Mouse (Mus musculus) neural tube, embryonic 14.5 days (tissue): ENCODE data around the gene Uvssa. TPM values are rescaled to one million over a fixed set of nuclear protein-coding genes. Genes with fewer than 3 reads are reported as not detected.
A peak's percentile ranks its signal among the peaks of the same experiment; 100 is the strongest.

ENCODE experiments used
- ATAC-seq: fragments of 200-750 bp; cut with Nextera tagmentation; 2 replicates; pipeline ENCODE4 v1.8.0; 2017; ENCODE audit warnings: low read depth, mild to moderate bottlenecking, moderate TSS enrichment, moderate library complexity
- H3K27ac ChIP-seq: fragments of 300-500 bp; sonication (generic); 2 replicates; pipeline ENCODE4 v1.5.1; 2014; ENCODE audit warnings: low read depth, mild to moderate bottlenecking, control low read depth, low read length, moderate library complexity, mixed read lengths
- H3K27me3 ChIP-seq: fragments of 300-500 bp; sonication (generic); 2 replicates; pipeline ENCODE4 v1.6.1; 2014; ENCODE audit warnings: low read length; ENCODE audit not compliant: control insufficient read depth, insufficient read depth
- H3K36me3 ChIP-seq: fragments of 300-500 bp; sonication (generic); 2 replicates; pipeline ENCODE4 v1.6.1; 2014; ENCODE audit warnings: low read length, mixed read lengths; ENCODE audit not compliant: control insufficient read depth, insufficient read depth
- H3K4me1 ChIP-seq: fragments of 300-500 bp; sonication (generic); 2 replicates; pipeline ENCODE4 v1.6.1; 2014; ENCODE audit warnings: low read length; ENCODE audit not compliant: control insufficient read depth, insufficient read depth
- H3K4me2 ChIP-seq: fragments of 300-500 bp; sonication (generic); 2 replicates; pipeline ENCODE4 v1.6.1; 2014; ENCODE audit warnings: mild to moderate bottlenecking, low read depth, low read length, control low read depth
- H3K4me3 ChIP-seq: fragments of 300-500 bp; sonication (generic); 2 replicates; pipeline ENCODE4 v1.5.1; 2014; ENCODE audit warnings: low read depth, low read length, control low read depth, mixed read lengths
- H3K9ac ChIP-seq: fragments of 300-500 bp; sonication (generic); replicated peaks from 2 replicates; pipeline ENCODE4 v1.6.1; 2014; ENCODE audit warnings: low read depth, mild to moderate bottlenecking, control low read depth, low read length, mixed read lengths
- H3K9me3 ChIP-seq: fragments of 300-500 bp; sonication (generic); 2 replicates; pipeline ENCODE4 v1.6.1; 2016; ENCODE audit warnings: low read length; ENCODE audit not compliant: control insufficient read depth
- WGBS: fragments of 180-500 bp; shearing (Covaris S2); extraction: QIAGEN DNeasy Blood & Tissue Kit; methylation state at CpG from one replicate; pipeline ENCODE4 v1.1.7; 2014; 5-methylcytosine and 5-hydroxymethylcytosine counted together
- polyA plus RNA-seq: library from polyadenylated mRNA; unstranded; fragments of >200 nt; fragmentation: Nextera tagmentation; extraction: Ambion mirVana; gene quantifications from 2 replicates; pipeline ENCODE4 v1.2.1, GENCODE M21; 2014

The Uvssa gene
- polyA plus RNA-seq, 1 experiment from 2014 or later, result 9.0 TPM

DNA sequence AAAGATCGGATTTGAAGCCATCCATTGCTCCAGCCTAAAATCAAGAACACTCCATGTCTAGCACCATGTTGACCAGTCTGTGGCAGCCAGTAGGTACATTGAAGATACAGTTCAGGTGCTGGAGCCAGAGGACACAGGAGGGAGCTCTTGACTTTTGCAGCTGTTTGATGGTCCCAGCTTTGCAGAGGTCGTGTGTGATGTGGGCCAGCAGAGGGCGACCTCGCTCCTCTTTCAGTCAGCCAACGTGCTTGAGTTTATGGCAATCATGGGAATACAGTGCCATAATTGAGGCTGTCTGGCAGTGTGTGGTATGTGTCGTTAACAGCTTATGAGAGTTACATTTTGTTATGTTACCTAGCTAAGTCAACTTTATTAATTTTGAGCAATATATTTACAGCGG is 15.5 kb downstream of the Uvssa start:
- Histone ChIP-seq H3K9me3 (no peaks in the 10 kb centered on the region), H3K4me2 (no peak overlapping the region), H3K27me3 (no peaks in the 10 kb centered on the region), H3K27ac (no peak overlapping the region), H3K9ac (no peak overlapping the region), H3K36me3 (peaks cover 12% of the 10 kb centered on the region; the same call in 1 of the 2 replicates), H3K4me3 (no peak overlapping the region), H3K4me1 (no peaks in the 10 kb centered on the region)
- 13% methylated on average over 7 of the region's 7 CpGs for WGBS
- peak; percentile 79; the same call in 1 of the 2 replicates for ATAC-seq

DNA sequence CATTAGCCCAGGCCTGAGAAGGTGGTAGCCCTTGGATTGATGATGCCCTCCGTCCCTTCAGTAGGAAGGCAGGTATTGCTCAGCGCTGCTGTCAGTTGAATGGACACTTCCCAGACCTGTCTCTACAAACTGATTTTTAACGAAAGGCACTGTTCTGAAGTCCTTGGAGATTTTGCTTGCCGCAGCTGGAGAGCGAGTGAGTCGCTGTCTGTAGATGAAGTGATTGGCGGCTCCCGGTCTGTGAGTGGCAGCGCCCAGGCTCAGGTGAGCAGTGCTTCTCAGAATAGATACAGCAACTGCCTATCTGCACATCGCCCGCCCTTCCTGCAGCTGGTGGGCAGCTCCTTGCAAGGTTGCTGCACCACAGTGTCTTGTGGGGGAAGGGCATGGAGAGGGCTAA is 17.3 kb downstream of the Uvssa start:
- H3K27ac ChIP-seq, result no peak overlapping the region

DNA sequence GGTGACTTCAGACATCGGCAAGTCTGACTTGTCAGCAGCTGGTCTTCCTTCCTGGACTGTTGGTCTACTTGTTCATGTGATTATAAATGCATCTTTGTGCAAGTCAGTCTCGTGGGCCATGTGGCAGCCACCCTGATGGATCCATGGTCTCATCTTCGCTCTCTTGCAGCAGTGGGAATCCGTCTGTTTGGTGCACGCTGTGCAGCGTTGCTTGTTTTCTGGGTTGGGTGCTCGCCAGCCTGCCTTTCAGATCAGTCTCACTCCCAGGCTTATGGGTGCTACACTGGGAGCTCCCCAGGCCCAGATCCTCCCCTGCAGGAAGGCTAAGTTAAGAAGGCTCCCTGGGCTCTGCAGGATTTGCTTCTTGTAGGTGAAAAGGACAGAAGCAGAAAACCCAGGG is 18.5 kb downstream of the Uvssa start:
- WGBS, result 77% methylated on average over 7 of the region's 7 CpGs
- ATAC-seq, result no peak
- H3K27me3 ChIP-seq, result no peaks in the 10 kb centered on the region

More for the DNA sequence above, 17.3 kb downstream of the Uvssa start:
- Histone ChIP-seq H3K4me2 (no peak overlapping the region), H3K4me1 (no peaks in the 10 kb centered on the region), H3K9ac (no peak overlapping the region), H3K36me3 (no peaks in the 10 kb centered on the region; the same call in 1 of the 2 replicates), H3K27me3 (no peaks in the 10 kb centered on the region), H3K9me3 (no peaks in the 10 kb centered on the region), H3K4me3 (no peak overlapping the region)
- no peak for ATAC-seq
- 78% methylated on average over 11 of the region's 11 CpGs for WGBS

DNA sequence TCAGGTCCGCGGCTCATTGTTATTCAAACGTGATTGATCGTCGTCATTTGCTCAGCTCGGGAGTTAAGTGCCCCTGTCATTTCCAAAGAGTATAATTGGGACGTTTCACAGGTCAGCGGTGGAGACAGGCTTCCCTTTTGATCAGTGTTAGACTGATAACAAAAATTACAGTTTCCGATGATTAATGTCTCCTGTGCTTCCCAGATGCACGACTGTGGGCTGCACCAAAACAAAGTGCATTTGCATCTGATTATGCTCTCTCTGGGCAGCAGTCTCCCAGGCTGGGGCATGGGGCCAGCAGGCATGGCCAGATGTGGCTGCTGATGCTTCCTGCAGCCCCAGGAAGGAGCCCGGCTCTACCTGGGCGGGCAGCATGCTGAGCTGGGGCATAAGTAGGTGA is 22.5 kb downstream of the Uvssa start:
- H3K4me3 ChIP-seq, result no peak overlapping the region
- H3K9me3 ChIP-seq, result no peaks in the 10 kb centered on the region
- 34% methylated on average over 12 of the region's 12 CpGs for WGBS
- H3K9ac ChIP-seq, result no peak overlapping the region
- H3K4me2 ChIP-seq, result no peak overlapping the region
- 0 out of 2 replicates have a peak, but pooled peaks have one; percentile 39 for ATAC-seq
- no peaks in the 10 kb centered on the region for H3K27me3 ChIP-seq
- no peaks in the 10 kb centered on the region for H3K4me1 ChIP-seq
- no peaks in the 10 kb centered on the region for H3K36me3 ChIP-seq
- H3K27ac ChIP-seq, result no peak overlapping the region

More for the DNA sequence above, 18.5 kb downstream of the Uvssa start:
- Histone ChIP-seq H3K36me3 (no peaks in the 10 kb centered on the region; the same call in 1 of the 2 replicates), H3K9me3 (no peaks in the 10 kb centered on the region), H3K27ac (no peak overlapping the region), H3K4me3 (no peak overlapping the region), H3K9ac (no peak overlapping the region), H3K4me2 (no peak overlapping the region), H3K4me1 (no peaks in the 10 kb centered on the region)

DNA sequence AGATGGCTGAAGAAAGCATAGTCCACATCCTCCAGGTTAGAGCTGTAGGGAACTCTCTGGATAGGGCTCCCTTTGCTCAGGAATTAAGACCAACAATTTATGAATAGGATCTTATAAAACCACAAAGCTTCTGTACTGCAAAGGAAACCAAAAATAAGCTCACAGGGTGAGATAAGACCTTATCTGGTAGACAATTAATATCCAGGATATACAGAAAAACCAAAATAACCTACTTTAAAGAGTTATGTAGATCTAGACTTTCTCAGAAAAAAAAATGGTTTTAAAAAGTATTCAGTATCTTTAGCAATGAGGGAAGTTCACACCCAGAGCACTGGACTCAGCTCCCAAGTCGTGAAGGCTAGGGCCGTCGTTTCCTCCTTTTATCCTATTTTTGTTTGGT is 42.0 kb downstream of the Uvssa start:
- Histone ChIP-seq H3K9me3 (no peaks in the 10 kb centered on the region), H3K9ac (no peak overlapping the region), H3K36me3 (no peaks in the 10 kb centered on the region), H3K4me2 (no peak overlapping the region), H3K27me3 (no peaks in the 10 kb centered on the region), H3K27ac (no peak overlapping the region), H3K4me1 (no peaks in the 10 kb centered on the region), H3K4me3 (no peak overlapping the region)
- no peak for ATAC-seq
- 71% methylated on average over 3 of the region's 3 CpGs for WGBS

DNA sequence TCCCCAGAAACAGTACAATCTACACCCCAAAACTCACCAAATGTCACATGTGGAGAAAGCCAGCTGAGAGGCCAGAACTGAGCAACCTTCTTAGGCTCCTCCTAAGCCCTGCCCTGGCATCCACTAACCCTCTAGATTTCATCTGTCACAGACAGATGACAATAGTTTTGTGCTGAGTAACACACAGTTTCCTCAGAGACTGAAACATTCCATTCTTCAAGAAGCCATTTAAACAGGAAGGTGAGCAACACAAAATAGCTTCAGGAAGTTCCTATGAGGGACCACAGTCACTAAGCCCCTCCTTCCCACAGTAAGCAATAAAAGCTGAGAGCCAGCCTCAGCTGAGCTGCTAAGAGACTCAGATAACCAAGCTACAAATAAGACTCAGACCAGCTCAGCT is 49.1 kb downstream of the Uvssa start:
- Histone ChIP-seq H3K27ac (no peak overlapping the region), H3K9me3 (no peaks in the 10 kb centered on the region), H3K27me3 (peaks cover 34% of the 10 kb centered on the region), H3K4me1 (peaks cover 7% of the 10 kb centered on the region; the same call in 1 of the 2 replicates), H3K4me2 (no peak overlapping the region), H3K36me3 (no peaks in the 10 kb centered on the region), H3K4me3 (no peak overlapping the region), H3K9ac (no peak overlapping the region)
- no peak for ATAC-seq

DNA sequence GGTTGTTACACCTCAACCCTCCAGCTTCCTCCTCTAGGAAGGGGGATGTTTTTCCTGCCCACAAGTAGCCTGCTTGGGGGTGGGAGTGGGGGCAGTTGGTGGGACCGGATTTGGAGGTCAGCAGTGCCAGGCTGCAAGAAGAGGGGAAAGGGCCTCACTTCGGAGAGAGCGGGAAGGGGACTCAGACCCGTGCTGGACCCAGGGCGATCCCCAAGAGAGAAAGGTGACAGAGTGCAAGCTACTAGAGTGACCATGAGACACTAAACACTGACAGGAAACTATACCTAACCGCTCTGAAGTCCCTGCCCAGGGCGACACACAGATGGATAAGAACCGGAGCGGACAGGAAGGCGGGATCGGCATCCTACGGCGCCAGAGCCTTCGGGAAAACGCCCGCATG is 51.8 kb downstream of the Uvssa start:
- ATAC-seq, result no peak
- Histone ChIP-seq H3K9ac (no peak overlapping the region), H3K4me3 (no peak overlapping the region), H3K27ac (no peak overlapping the region), H3K36me3 (no peaks in the 10 kb centered on the region), H3K4me1 (peaks cover 18% of the 10 kb centered on the region), H3K9me3 (no peaks in the 10 kb centered on the region), H3K27me3 (peaks cover 55% of the 10 kb centered on the region), H3K4me2 (no peak overlapping the region)
- under 1% methylated on average over 16 of the region's 16 CpGs for WGBS

DNA sequence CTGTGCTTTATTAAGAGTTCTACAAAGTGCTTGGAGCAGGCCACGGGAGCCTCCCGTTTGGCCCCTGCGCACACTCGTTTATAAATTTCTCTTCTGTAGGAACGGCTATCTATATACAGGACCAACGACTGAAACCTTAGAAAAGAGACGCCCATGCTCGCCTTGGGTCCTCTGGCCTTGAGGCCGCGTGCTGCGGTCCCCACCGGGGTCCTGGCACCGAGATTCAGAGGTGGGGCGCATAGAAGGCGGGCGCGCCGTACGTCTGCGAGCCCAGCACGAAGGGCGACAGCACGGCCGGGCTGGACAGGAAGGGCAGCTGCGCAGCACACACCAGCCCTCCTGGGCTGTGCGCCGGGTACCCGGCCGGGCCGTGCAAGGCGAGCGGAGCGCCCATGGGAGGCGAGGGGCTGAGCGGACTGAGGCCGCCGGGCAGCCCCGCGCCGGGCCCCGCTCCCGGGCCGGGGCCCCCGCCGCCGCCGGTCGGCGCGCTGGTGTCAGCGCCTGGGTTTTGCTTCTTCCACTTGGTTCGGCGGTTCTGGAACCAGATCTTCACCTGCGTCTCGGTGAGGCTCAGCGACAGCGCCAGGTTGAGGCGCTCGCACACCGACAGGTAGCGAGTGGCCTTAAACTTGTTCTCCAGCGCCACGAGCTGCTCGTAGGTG is 52.3 kb downstream of the Uvssa start:
- ATAC-seq, result no peak

DNA sequence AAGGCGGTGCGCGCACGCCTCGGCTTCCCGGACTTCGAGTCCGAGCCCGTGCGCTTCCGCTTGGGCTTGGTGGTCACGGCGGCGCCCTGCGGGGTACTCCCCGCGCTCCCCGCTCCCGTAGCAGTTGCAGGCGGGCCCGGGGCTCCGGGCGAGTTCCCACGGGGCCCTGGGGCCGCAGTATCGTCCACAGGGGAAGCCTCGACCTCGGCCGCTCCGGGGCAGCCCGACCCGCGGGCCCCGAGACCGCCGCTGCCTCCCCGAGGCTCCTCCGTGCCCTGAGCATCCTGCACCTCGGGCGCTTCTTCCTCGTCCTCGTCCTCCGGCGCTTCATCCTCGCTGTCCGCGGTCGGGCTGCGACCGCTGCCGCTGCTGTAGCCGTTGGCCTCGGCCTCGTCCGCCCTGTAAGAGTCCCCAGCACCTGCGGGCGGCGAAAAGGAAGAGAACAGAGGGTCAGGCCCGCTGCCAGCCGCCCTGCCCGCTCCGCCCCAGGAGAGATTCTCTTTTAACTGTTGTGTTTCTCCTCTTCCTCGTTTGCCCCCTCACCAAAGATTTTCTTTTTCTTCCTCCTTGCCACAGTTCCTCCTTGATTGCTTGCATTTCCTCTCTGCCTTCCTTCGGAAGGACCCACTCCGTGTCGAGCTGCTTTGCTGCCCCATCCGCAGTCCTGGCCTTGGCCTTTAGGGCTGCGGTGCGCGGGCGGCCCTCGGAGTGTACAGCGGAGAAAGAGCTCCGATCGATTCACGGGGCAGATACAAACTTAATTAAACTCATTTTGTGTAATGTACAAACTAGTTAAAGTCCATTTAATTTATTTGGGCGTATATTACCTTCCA is 53.0 kb downstream of the Uvssa start:
- Histone ChIP-seq H3K36me3 (no peaks in the 10 kb centered on the region), H3K4me3 (peak overlapping the region; percentile 17; the same call in 1 of the 2 replicates), H3K27me3 (peaks cover 66% of the 10 kb centered on the region), H3K9ac (no peak overlapping the region), H3K27ac (no peak overlapping the region), H3K4me1 (peaks cover 18% of the 10 kb centered on the region), H3K9me3 (no peaks in the 10 kb centered on the region), H3K4me2 (peak overlapping the region; percentile 14; the same call in 1 of the 2 replicates)
- no peak for ATAC-seq
- WGBS, result under 1% methylated on average over 70 of the region's 77 CpGs

More for the DNA sequence above, 52.3 kb downstream of the Uvssa start:
- no peaks in the 10 kb centered on the region for H3K9me3 ChIP-seq
- H3K27me3 ChIP-seq, result peaks cover 60% of the 10 kb centered on the region
- no peak overlapping the region for H3K27ac ChIP-seq
- no peaks in the 10 kb centered on the region for H3K36me3 ChIP-seq
- H3K4me3 ChIP-seq, result peak overlapping the region; percentile 17; the same call in 1 of the 2 replicates
- no peak overlapping the region for H3K9ac ChIP-seq
- peak overlapping the region; percentile 14; the same call in 1 of the 2 replicates for H3K4me2 ChIP-seq
- peaks cover 18% of the 10 kb centered on the region for H3K4me1 ChIP-seq
- WGBS, result under 1% methylated on average over 63 of the region's 64 CpGs
